Mouse (Mus musculus) granulocyte monocyte progenitor cell, adult 5-6 weeks (primary cell): ENCODE data around the gene Ube2q2. TPM values are rescaled to one million over a fixed set of nuclear protein-coding genes. Genes with fewer than 3 reads are reported as not detected.

Experiments used
- ATAC-seq: replicated peaks from 2 replicates; pipeline ENCODE4 v1.8.0; 2016; ENCODE audit warnings: mild to moderate bottlenecking, moderate TSS enrichment, inconsistent platforms; ENCODE audit not compliant: poor library complexity, severe bottlenecking
- total RNA-seq, 2 experiments: library from RNA; stranded (forward) in 1 of 2; stranded (reverse) in 1 of 2; fragments of 200-712, 200-1000 nt in 1 of 2; fragments of >200 nt in 1 of 2; fragmentation: Nextera tagmentation in 1 of 2; gene quantifications; 2 replicates each; pipeline ENCODE4 v1.2.3; 2014 to 2017

Gene Ube2q2
- total RNA-seq, 2 experiments from 2014 or later: 37.6 to 51.0 TPM

DNA sequence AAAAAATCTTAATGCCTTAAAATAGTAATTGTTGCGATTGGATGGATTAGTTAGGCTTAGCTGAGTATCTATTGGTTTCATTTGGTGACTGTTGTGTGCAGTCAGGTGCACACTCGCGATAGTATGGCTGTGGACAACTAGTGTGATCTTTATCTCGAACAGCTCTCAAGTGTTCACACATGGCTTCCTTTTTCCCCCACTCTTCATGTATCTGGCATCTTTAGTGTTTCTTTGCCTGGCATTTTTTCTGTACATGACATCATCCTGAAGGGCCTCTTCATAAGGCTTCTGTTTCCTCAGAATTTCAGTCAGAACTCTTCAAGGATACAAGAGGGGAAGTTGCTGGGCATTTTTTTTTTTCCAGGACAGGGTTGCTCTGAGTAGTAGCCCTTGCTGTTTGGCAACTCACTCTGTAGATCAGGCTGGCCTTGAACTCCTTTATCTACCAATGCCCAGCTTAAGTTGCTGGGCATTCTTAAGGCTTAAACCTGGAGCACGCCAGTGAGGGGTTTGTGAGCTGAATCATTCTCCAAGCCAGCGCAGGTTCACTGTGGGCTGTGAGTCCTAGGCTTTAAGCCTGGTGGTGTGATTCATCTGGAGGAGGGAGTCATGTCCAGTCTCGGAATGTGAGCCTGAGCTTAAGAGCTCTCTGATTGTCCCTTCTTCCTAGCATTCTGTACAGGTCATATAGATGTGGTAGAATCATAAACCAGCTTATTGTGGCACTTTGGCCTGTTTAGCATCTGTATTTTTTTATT lies 22.2 kb downstream of the Ube2q2 start:
- ATAC-seq: peak; percentile 47

DNA sequence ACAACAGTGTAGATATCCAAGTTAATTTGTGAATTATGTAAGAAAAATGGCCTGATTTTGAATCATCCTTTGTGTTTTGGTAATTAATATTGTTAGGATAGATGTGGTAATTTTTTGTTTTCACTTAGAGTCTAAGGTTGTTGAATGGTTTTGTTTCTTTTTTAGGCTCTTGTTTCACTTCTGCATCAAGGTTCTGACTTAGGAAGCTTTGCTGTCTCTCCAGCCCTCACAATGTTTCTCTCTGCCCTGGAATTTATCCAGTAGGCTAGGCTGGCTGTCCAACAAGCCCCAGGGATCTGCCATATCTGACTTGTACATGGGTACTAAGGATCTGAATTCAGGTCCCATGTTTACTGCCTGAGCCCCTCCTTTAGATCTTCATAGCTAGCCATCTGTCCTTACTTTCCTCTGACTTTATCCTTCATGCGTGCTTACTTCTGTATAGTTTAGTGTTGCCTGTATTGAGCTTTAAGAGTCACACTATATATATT lies 23.6 kb downstream of the Ube2q2 start:
- peak; percentile 53 for ATAC-seq

DNA sequence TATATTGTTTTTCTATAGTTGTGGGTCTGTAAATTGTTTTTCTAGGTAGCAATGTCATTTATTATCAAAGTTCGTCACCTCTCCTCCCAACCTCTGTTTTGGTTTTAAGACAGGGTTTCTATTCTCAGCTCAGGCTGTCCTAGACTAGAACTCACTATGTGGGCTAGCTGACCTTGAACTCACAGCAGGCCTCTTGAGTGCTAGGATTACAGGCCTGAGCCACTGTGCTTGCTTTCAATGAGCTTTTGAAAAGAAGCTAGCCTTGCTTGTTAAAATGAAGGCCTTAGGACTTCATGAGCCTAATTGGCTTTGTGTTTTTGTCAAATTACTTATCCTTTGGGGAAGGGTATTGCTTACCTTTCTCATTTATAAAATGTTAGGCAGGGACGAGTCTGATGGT lies 25.6 kb downstream of the Ube2q2 start:
- no peak for ATAC-seq

GRCm38 (mm10) chr9:55195876-55196275 lies 47.2 kb downstream of the Ube2q2 start:
- ATAC-seq: no peak

DNA sequence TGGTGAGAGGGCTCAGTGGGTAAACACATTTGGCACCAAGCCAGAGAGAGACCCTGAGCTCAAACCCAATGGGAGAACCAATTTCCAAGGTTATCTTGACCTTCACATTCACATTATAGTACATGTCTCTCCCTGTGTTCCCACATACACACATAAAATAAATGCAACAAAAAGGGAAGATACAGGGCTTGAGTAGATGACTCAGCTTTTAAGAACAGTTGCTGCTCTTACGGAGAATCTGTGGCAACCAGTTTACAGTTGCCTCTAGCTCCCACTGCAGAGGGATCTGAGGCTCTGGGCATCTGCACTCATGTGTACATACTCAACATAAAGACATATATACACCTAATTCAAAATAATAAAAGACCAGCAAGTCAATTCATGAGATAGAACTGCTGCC lies 49.6 kb downstream of the Ube2q2 start:
- ATAC-seq: peak; percentile 30; the same call in 1 of the 2 replicates

GRCm38 (mm10) chr9:55199348-55199747 lies 50.7 kb downstream of the Ube2q2 start:
- no peak for ATAC-seq

DNA sequence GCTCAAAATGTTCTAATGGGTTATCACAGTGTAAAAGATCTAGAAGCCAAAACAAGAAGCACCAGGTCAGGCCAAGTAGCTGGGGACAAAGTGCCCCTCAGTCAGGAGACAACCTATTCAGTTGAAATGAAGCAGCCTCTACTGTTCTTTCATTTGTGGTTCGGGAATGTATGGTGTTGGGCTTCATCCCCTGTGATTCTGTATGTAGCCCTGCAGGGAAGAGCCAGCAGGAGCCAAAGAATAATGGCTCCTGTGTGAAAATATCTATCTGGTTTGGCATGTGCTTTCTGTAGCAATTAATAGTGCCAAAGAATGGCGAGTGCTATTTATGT lies 59.8 kb downstream of the Ube2q2 start:
- no peak; the same call in 1 of the 2 replicates for ATAC-seq

- ATAC-seq: peak; percentile 97
Measured at GRCm38 (mm10) chr9:55208790-55209481, 60.3 kb downstream of the Ube2q2 start, which contains the start of gene Fbxo22. TSS of gene Fbxo22 (plus strand) at chr9:55208925.

- ATAC-seq: no peak
Measured at GRCm38 (mm10) chr9:55211611-55212010, 63.0 kb downstream of the Ube2q2 start.

DNA sequence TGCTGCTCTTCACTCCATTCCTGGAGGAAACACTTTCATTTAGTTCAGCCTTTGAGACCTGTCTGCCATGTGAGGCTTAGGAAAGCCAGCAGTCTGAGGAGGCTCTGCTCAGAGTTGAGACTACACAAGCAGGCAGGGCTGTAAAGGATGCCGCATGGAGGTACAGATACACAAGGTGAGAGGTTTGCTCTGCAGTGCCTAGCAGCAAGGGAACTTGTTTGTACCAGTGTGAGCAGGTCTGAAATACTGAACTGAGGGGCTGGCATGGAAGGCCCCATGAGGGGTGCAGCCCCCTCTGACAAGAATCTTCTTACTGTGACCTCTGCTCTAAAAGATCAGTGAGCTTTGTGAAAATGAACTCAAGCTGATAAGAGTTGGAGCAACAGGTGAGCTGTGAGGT lies 64.7 kb downstream of the Ube2q2 start:
- ATAC-seq: no peak

GRCm38 (mm10) chr9:55215056-55215455 lies 66.4 kb downstream of the Ube2q2 start:
- no peak for ATAC-seq

GRCm38 (mm10) chr9:55215648-55216047 lies 67.0 kb downstream of the Ube2q2 start:
- no peak for ATAC-seq

DNA sequence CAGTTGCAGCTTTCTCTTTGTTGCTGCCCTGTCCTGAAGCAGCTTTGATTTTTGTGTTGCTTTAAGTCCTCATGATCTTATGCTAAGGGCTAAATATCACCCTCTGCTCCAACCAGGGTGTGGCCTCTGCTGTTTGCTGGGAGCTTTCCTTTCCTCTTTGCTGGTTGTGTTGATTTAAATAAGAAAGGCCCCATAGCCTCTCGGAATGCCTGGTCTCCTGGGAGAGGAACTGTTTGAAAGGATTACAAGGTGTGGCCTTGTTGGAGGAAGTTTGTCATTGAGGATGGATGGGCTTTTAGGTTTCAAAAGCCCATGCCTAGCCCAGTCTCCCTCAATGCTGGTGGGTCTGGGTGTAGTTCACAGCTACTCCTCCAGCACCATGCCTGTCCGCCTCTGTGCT lies 67.4 kb downstream of the Ube2q2 start:
- no peak for ATAC-seq

GRCm38 (mm10) chr9:55217381-55217780 lies 68.7 kb downstream of the Ube2q2 start:
- no peak for ATAC-seq

GRCm38 (mm10) chr9:55225165-55225737 lies 76.6 kb downstream of the Ube2q2 start:
- no peak for ATAC-seq

GRCm38 (mm10) chr9:55226251-55226650 lies 77.6 kb downstream of the Ube2q2 start:
- ATAC-seq: no peak

GRCm38 (mm10) chr9:55228149-55228548 lies 79.5 kb downstream of the Ube2q2 start:
- no peak for ATAC-seq

DNA sequence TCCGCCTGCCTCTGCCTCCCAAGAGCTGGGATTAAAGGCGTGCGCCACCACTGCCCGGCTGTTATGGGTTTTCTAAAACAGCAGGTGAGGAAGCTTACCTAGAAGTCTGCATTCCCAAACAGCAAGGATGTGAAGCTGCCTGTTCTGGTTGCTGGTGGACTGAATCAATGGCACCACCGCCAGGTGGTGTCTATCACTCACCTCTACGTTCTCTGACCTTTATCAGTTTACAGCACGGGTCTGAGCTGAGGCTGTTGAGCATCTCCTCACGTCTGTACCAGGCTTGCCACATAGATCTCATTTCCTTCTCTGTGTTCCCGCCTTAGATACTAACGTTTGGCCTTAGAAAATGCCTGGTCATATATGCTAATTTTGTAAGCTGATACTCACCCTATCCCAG lies 80.4 kb downstream of the Ube2q2 start:
- peak; percentile 30; the same call in 1 of the 2 replicates for ATAC-seq

DNA sequence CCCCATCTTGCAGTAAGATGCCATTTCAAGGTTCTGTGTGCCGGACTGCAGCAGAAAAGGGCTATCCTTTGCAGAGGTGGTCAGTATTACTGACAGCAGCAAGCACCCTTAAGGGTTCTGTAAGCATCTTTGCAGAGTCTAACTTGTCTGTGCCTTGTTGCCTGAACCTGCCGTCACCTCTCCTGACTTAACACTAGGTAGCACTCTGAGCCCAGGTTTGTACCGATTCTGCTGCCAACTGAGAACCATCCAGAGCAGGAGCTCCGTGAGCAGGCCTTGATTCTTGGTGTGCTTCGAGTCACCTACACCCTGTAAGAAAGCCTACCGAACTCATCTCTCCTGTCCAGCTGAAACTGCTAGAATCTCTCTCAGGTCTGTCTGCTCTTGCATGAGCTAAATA lies 82.9 kb downstream of the Ube2q2 start:
- no peak for ATAC-seq

DNA sequence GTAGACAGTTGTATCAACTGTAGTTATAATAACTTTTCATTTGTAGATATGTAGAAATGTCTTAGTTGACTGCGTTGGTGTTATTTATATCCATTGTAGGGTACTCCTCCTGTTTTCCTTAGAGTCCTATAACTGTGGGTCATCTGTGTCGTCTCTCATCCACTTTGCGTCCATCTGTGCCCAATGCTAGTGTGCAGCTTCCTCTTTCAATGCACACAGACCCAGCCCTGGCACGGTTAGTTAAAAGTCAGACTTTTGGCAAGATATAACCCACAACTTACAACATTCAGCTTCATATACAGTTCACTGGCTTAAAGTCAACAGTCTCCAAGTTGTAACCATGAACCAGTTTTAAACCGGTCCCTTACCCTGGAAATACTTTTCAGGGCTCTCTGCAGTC lies 83.5 kb downstream of the Ube2q2 start:
- peak; percentile 77 for ATAC-seq

DNA sequence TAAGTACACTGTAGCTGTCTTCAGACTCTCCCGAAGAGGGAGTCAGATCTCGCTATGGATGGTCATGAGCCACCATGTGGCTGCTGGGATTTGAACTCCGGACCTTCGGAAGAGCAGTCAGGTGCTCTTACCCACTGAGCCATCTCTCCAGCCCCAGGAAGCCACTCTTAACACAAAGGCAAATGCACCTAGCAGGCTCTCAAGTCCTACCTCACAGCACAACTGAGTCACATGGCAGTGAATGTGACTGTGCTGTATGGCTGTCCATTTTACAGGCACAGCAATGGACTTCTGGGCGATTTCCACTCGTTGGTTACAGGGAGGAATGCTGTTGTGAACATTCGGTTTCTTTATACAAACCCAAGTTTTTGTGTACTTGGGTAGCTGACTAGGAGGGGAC lies 83.9 kb downstream of the Ube2q2 start:
- ATAC-seq: no peak
